Mouse (Mus musculus): ENCODE data around the gene Dbil5. TPM values are rescaled to one million over a fixed set of nuclear protein-coding genes. Genes with fewer than 3 reads are reported as not detected.

Dbil5 gene
- total RNA-seq, 2 experiments from 2014 or later: not detected

Other genes starting within 250 kb of the Dbil5 start
- not detected for gene 1700016K19Rik, start 217.7 kb upstream of the Dbil5 start, total RNA-seq (2021)
- 10 to 100 TPM; 50.1 to 59.2 TPM for gene Rflnb, start 189.8 kb upstream of the Dbil5 start, total RNA-seq (2021)
- 10 to 100 TPM; 30.2 to 33.7 TPM for gene Vps53, start 38.0 kb upstream of the Dbil5 start, total RNA-seq (2021)
- gene Fam57a, start 37.9 kb upstream of the Dbil5 start, total RNA-seq (2021): 10 to 100 TPM in 1 of 2 experiments, 1 to 10 TPM in 1; 9.8 to 12.1 TPM
- 1 to 10 TPM; 3.5 to 5.2 TPM for gene Gemin4, start 56 bp downstream of the Dbil5 start, total RNA-seq (2021)
- 10 to 100 TPM; 12.9 to 14.8 TPM for gene Mrm3, start 26.1 kb downstream of the Dbil5 start, total RNA-seq (2021)
- gene Glod4, start 26.1 kb downstream of the Dbil5 start, total RNA-seq (2021): 10 to 100 TPM; 51.7 to 55.4 TPM
- gene Nxn, start 181.5 kb downstream of the Dbil5 start, total RNA-seq (2021): 10 to 100 TPM; 59.8 to 60.9 TPM
- gene Timm22, start 189.3 kb downstream of the Dbil5 start, total RNA-seq (2021): 10 to 100 TPM; 48.7 TPM